Mouse (Mus musculus) forebrain, embryonic 10.5 days (tissue): ENCODE results near the gene Zscan4d. TPM values are rescaled to one million over a fixed set of nuclear protein-coding genes. Genes with fewer than 3 reads are reported as not detected.
"Not testable (repeated sequence)": the region's sequence is repeated elsewhere in the genome, so short reads cannot be mapped to it uniquely, and the experiment has no call there.

Source experiments
- DNase-seq: peaks from one replicate; pipeline ENCODE4 v3.0.0-alpha.2; 2017; ENCODE audit warnings: low spot score; ENCODE audit errors: extremely low spot score
- H3K27ac ChIP-seq: fragments of 300-500 bp; sonication (generic); 2 replicates; pipeline ENCODE4 v1.5.1; 2016; ENCODE audit warnings: mild to moderate bottlenecking
- H3K27me3 ChIP-seq: fragments of 300-500 bp; sonication (generic); 2 replicates; pipeline ENCODE4 v1.6.1; 2016; ENCODE audit warnings: mild to moderate bottlenecking; ENCODE audit not compliant: poor library complexity, severe bottlenecking
- H3K36me3 ChIP-seq: fragments of 300-500 bp; sonication (generic); replicated peaks from 2 replicates; pipeline ENCODE4 v1.6.1; 2016; ENCODE audit warnings: mild to moderate bottlenecking, moderate library complexity
- H3K4me1 ChIP-seq: fragments of 300-500 bp; sonication (generic); 2 replicates; pipeline ENCODE4 v1.6.1; 2016
- H3K4me3 ChIP-seq: fragments of 300-500 bp; sonication (generic); 2 replicates; pipeline ENCODE4 v1.5.1; 2016; ENCODE audit warnings: mild to moderate bottlenecking, moderate library complexity
- H3K9me3 ChIP-seq: fragments of 300-500 bp; sonication (generic); 2 replicates; pipeline ENCODE4 v1.6.1; 2016; ENCODE audit warnings: mild to moderate bottlenecking, moderate library complexity
- WGBS: fragments of 180-500 bp; shearing (Covaris S2); methylation state at CpG from one replicate; pipeline ENCODE4 v1.1.7; 2016; 5-methylcytosine and 5-hydroxymethylcytosine counted together
- polyA plus RNA-seq: library from polyadenylated mRNA; unstranded; fragments of >200 nt; fragmentation: Nextera tagmentation; extraction: Ambion mirVana; gene quantifications from 2 replicates; pipeline ENCODE4 v1.2.1, GENCODE M21; 2016

Zscan4d gene
- polyA plus RNA-seq: not detected in 2 replicates

DNA sequence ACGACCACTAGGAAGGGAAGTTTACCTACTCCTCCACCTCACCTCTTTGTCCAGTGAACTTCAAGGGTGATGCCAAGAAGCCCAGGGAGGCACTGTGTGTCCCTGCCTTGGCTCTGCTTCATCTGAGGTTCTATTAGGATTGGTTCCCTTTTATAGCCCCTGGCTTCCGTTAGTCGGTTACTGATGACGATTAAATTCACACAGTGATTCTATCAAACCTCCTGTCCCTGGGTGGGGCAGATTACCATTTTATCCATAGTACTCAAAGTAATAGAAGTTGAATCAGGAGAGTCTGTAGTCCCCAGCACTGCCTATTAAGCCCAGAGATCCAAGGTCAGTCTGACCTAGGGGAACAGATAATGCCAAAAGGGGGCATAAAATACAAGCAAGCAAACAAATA is at the start of gene Zscan4d:
Gene Zscan4d (minus strand): TSS at position 101 of the 400 bp plus-strand sequence.
- WGBS: 87% methylated on average over 4 of the region's 4 CpGs
- not testable (repeated sequence) for H3K4me1 ChIP-seq, H3K4me3 ChIP-seq, H3K36me3 ChIP-seq, DNase-seq, H3K27ac ChIP-seq, H3K27me3 ChIP-seq
- peaks cover 25% of the 10 kb centered on the region for H3K9me3 ChIP-seq

DNA sequence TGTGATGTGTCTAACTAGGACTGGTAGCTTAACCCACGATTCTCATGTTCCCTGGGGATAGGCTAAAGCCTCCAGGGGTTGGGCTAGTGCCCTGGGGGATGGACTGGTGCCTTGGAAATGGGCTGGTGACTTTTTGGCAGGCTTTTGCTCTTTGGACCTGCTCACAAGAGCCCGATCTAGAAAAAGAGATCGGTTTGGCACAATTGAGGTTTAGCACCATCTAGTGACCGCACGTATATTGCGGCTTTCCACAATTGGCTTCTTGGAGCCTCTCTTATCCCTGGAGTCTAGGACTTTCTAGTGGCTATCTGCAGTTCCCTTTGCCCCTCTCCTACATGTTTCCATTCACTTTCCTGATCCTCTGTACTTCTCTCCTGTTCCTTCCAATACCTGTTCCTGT is 7.9 kb downstream of the Zscan4d start:
- DNase-seq, H3K4me1 ChIP-seq, H3K36me3 ChIP-seq, H3K4me3 ChIP-seq, H3K27me3 ChIP-seq, H3K27ac ChIP-seq: not testable (repeated sequence)
- whole genome bisulfite sequencing: 43% methylated on average over 6 of the region's 6 CpGs
- H3K9me3 ChIP-seq: peaks cover 26% of the 10 kb centered on the region; the same call in 1 of the 2 replicates

Other genes with a start within 250 kb of the Zscan4d start
- gene Zscan4c, start 160.4 kb downstream of the Zscan4d start, polyA plus RNA-seq: not detected in 2 replicates
- gene Zscan4-ps1, start 96.5 kb downstream of the Zscan4d start, polyA plus RNA-seq: not detected in 2 replicates
- not detected in 2 replicates for gene Zscan4e, start 144.5 kb upstream of the Zscan4d start, polyA plus RNA-seq
- not detected in 2 replicates for gene Zscan4f, start 231.8 kb upstream of the Zscan4d start, polyA plus RNA-seq